Mouse (Mus musculus) lung, postnatal 0 days (tissue): ENCODE data around the gene Atoh1. TPM values are rescaled to one million over a fixed set of nuclear protein-coding genes. Genes with fewer than 3 reads are reported as not detected.
A peak's percentile ranks its signal among the peaks of the same experiment; 100 is the strongest.

Experiments
- ATAC-seq: fragments of 200-750 bp; cut with Nextera tagmentation; 2 replicates; pipeline ENCODE4 v1.8.0; 2017; ENCODE audit warnings: moderate library complexity
- DNase-seq: peaks from one replicate; pipeline ENCODE4 v3.0.0-alpha.2; 2016; ENCODE audit warnings: low spot score
- H3K27ac ChIP-seq: fragments of 300-500 bp; sonication (generic); 2 replicates; pipeline ENCODE4 v1.5.1; 2014; ENCODE audit warnings: antibody characterized with exemption, mild to moderate bottlenecking, low read length, mixed read lengths
- H3K27me3 ChIP-seq: fragments of 300-500 bp; sonication (generic); replicated peaks from 2 replicates; pipeline ENCODE4 v1.6.1; 2014; ENCODE audit warnings: low read length, mixed read lengths; ENCODE audit not compliant: insufficient read depth
- H3K36me3 ChIP-seq: fragments of 300-500 bp; sonication (generic); 2 replicates; pipeline ENCODE4 v1.6.1; 2014; ENCODE audit warnings: low read length, mixed read lengths; ENCODE audit not compliant: insufficient read depth
- H3K4me1 ChIP-seq: fragments of 300-500 bp; sonication (generic); 2 replicates; pipeline ENCODE4 v1.6.1; 2014; ENCODE audit warnings: antibody characterized with exemption, low read depth, low read length, mixed read lengths; ENCODE audit not compliant: insufficient read depth
- H3K4me2 ChIP-seq: fragments of 300-500 bp; sonication (generic); replicated peaks from 2 replicates; pipeline ENCODE4 v1.6.1; 2014; ENCODE audit warnings: low read depth, mild to moderate bottlenecking, low read length, moderate library complexity, mixed read lengths
- H3K4me3 ChIP-seq: fragments of 300-500 bp; sonication (generic); 2 replicates; pipeline ENCODE4 v1.5.1; 2014; ENCODE audit warnings: low read depth, low read length
- H3K9ac ChIP-seq: fragments of 300-500 bp; sonication (generic); replicated peaks from 2 replicates; pipeline ENCODE4 v1.6.1; 2014; ENCODE audit warnings: low read depth, mild to moderate bottlenecking
- H3K9me3 ChIP-seq: fragments of 300-500 bp; sonication (generic); 2 replicates; pipeline ENCODE4 v1.6.1; 2016; ENCODE audit warnings: low read length, mixed read lengths
- CTCF ChIP-seq: IDR thresholded peaks from 2 replicates; pipeline ENCODE4 v1.5.1; 2016; ENCODE audit warnings: antibody characterized with exemption, mild to moderate bottlenecking
- EP300 ChIP-seq: IDR thresholded peaks from 2 replicates; pipeline ENCODE4 v1.6.1; 2016; ENCODE audit warnings: antibody characterized with exemption, mild to moderate bottlenecking, control low read depth
- WGBS: fragments of 180-500 bp; shearing (Covaris S2); extraction: QIAGEN DNeasy Blood & Tissue Kit; methylation state at CpG from one replicate; pipeline ENCODE4 v1.1.7; 2014; 5-methylcytosine and 5-hydroxymethylcytosine counted together
- polyA plus RNA-seq: library from polyadenylated mRNA; unstranded; fragments of >200 nt; fragmentation: Nextera tagmentation; extraction: Ambion mirVana; gene quantifications from 2 replicates; pipeline ENCODE4 v1.2.1, GENCODE M21; 2015

Atoh1 gene
- not detected in 2 replicates for polyA plus RNA-seq

- peaks cover 11% of the 10 kb centered on the region for H3K4me1 ChIP-seq
- peak within 1 kb of the TSS; percentile 41 for H3K4me3 ChIP-seq
- H3K27ac ChIP-seq, result no peak within 1 kb of the TSS
- no peak within 1 kb of the TSS for H3K9ac ChIP-seq
- no peaks in the 10 kb centered on the region for H3K36me3 ChIP-seq
- peak within 1 kb of the TSS; percentile 72 for H3K4me2 ChIP-seq
- DNase-seq (peak; percentile 34), ATAC-seq (peak; percentile 68)
- H3K9me3 ChIP-seq, result no peaks in the 10 kb centered on the region
- 0% methylated on average over 34 of the region's 34 CpGs for WGBS
- TF ChIP-seq EP300, result no peak
- no peak for TF ChIP-seq CTCF
- peaks cover 40% of the 10 kb centered on the region for H3K27me3 ChIP-seq
Observed at GRCm38 (mm10) chr6:64728499-64729198, at the start of gene Atoh1. Gene Atoh1, plus strand, starts transcription at chr6:64729125.

DNA sequence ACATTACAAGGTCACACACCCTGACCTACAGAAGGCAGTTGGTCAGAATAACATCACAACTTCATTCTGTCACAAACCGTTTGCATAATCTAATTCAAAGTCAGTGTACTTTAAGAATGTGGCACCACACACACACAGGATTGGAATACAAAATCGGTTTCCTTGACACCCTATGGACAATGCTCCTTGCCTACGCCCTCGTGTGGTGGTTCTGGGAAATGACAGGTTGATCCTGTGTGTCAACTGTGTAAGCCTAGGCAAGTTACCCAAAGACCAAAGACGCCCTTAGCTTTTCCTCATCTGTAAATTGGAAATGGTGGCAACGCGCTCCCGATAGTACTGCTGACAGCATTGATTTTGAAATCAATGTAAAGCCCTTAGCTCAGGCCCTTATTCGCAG lies 45.0 kb upstream of the Atoh1 start:
- Histone ChIP-seq H3K9ac (no peak overlapping the region), H3K4me3 (no peak overlapping the region), H3K9me3 (no peaks in the 10 kb centered on the region), H3K4me2 (no peak overlapping the region), H3K36me3 (no peaks in the 10 kb centered on the region), H3K27ac (no peak overlapping the region), H3K27me3 (0 out of 2 replicates have a peak, but pooled peaks cover 3% of the 10 kb centered on the region), H3K4me1 (no peaks in the 10 kb centered on the region)
- DNase-seq, result no peak
- WGBS, result 37% methylated on average over 9 of the region's 9 CpGs
- ATAC-seq, result no peak
- TF ChIP-seq EP300 (no peak), CTCF (peak; percentile 69)

- H3K27ac ChIP-seq, result no peak overlapping the region
- H3K27me3 ChIP-seq, result 0 out of 2 replicates have a peak, but pooled peaks cover 3% of the 10 kb centered on the region
- no peaks in the 10 kb centered on the region for H3K36me3 ChIP-seq
- no peaks in the 10 kb centered on the region for H3K9me3 ChIP-seq
- peak; percentile 74 for TF ChIP-seq CTCF
- TF ChIP-seq EP300, result no peak
- ATAC-seq, result no peak
- WGBS, result 2% methylated on average over 5 of the region's 5 CpGs
- H3K4me2 ChIP-seq, result no peak overlapping the region
- H3K4me3 ChIP-seq, result no peak overlapping the region
- no peaks in the 10 kb centered on the region for H3K4me1 ChIP-seq
- H3K9ac ChIP-seq, result no peak overlapping the region
- peak; percentile 31 for DNase-seq
Observed at GRCm38 (mm10) chr6:64684973-64685372, 44.0 kb upstream of the Atoh1 start.

GRCm38 (mm10) chr6:64688181-64688944 lies 40.6 kb upstream of the Atoh1 start:
- TF ChIP-seq EP300 (no peak), CTCF (no peak)
- 7% methylated on average over 19 of the region's 19 CpGs for WGBS
- H3K36me3 ChIP-seq, result no peaks in the 10 kb centered on the region
- no peaks in the 10 kb centered on the region for H3K4me1 ChIP-seq
- no peaks in the 10 kb centered on the region for H3K9me3 ChIP-seq
- H3K27ac ChIP-seq, result no peak overlapping the region
- DNase-seq (no peak), ATAC-seq (no peak)
- no peak overlapping the region for H3K4me2 ChIP-seq
- H3K9ac ChIP-seq, result no peak overlapping the region
- 0 out of 2 replicates have a peak, but pooled peaks cover 3% of the 10 kb centered on the region for H3K27me3 ChIP-seq
- no peak overlapping the region for H3K4me3 ChIP-seq

- DNase-seq, result no peak
- H3K9ac ChIP-seq, result no peak overlapping the region
Observed at GRCm38 (mm10) chr6:64694688-64695087, 34.2 kb upstream of the Atoh1 start.

DNA sequence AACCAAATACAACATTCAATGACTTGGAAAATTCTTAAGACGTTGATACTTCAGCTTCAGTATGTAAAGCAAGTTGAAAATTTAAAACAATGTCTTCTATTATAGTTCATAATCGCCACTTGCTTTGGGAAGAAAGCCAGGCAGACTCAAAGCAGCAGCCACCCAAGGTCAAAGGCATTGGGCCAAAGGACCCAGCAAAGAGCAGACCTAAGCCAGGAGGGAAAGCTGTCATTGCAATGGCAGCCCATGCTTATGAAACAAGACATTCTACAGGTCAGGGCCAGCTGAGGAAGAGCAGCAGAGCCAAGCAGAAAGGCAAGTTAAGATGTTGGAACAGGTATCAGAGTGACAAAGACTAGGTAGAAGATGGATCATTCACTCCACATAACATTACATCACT lies 25.3 kb upstream of the Atoh1 start:
- H3K9ac ChIP-seq, result no peak overlapping the region
- no peak overlapping the region for H3K4me3 ChIP-seq
- H3K36me3 ChIP-seq, result no peaks in the 10 kb centered on the region
- 69% methylated on average over 2 of the region's 2 CpGs for WGBS
- DNase-seq (no peak), ATAC-seq (no peak)
- no peaks in the 10 kb centered on the region for H3K9me3 ChIP-seq
- no peaks in the 10 kb centered on the region for H3K27me3 ChIP-seq
- no peak overlapping the region for H3K4me2 ChIP-seq
- H3K4me1 ChIP-seq, result no peaks in the 10 kb centered on the region
- H3K27ac ChIP-seq, result no peak overlapping the region
- no peak for TF ChIP-seq EP300
- TF ChIP-seq CTCF, result no peak

More at GRCm38 (mm10) chr6:64694688-64695087, 34.2 kb upstream of the Atoh1 start:
- no peak for ATAC-seq
- WGBS, result 46% methylated on average over 7 of the region's 7 CpGs
- Histone ChIP-seq H3K27ac (no peak overlapping the region), H3K9me3 (no peaks in the 10 kb centered on the region), H3K4me1 (no peaks in the 10 kb centered on the region), H3K36me3 (no peaks in the 10 kb centered on the region), H3K27me3 (no peaks in the 10 kb centered on the region), H3K4me2 (no peak overlapping the region), H3K4me3 (no peak overlapping the region)
- no peak for TF ChIP-seq EP300
- no peak for TF ChIP-seq CTCF
